Mouse (Mus musculus) neural tube, embryonic 14.5 days (tissue): ENCODE data around the gene Uggt1. TPM values are rescaled to one million over a fixed set of nuclear protein-coding genes. Genes with fewer than 3 reads are reported as not detected.

Experiments
- ATAC-seq: fragments of 200-750 bp; cut with Nextera tagmentation; 2 replicates; pipeline ENCODE4 v1.8.0; 2017; ENCODE audit warnings: low read depth, mild to moderate bottlenecking, moderate TSS enrichment, moderate library complexity
- H3K27ac ChIP-seq: fragments of 300-500 bp; sonication (generic); 2 replicates; pipeline ENCODE4 v1.5.1; 2014; ENCODE audit warnings: low read depth, mild to moderate bottlenecking, control low read depth, low read length, moderate library complexity, mixed read lengths
- H3K27me3 ChIP-seq: fragments of 300-500 bp; sonication (generic); 2 replicates; pipeline ENCODE4 v1.6.1; 2014; ENCODE audit warnings: low read length; ENCODE audit not compliant: control insufficient read depth, insufficient read depth
- H3K36me3 ChIP-seq: fragments of 300-500 bp; sonication (generic); 2 replicates; pipeline ENCODE4 v1.6.1; 2014; ENCODE audit warnings: low read length, mixed read lengths; ENCODE audit not compliant: control insufficient read depth, insufficient read depth
- H3K4me1 ChIP-seq: fragments of 300-500 bp; sonication (generic); 2 replicates; pipeline ENCODE4 v1.6.1; 2014; ENCODE audit warnings: low read length; ENCODE audit not compliant: control insufficient read depth, insufficient read depth
- H3K4me2 ChIP-seq: fragments of 300-500 bp; sonication (generic); 2 replicates; pipeline ENCODE4 v1.6.1; 2014; ENCODE audit warnings: mild to moderate bottlenecking, low read depth, low read length, control low read depth
- H3K4me3 ChIP-seq: fragments of 300-500 bp; sonication (generic); 2 replicates; pipeline ENCODE4 v1.5.1; 2014; ENCODE audit warnings: low read depth, low read length, control low read depth, mixed read lengths
- H3K9ac ChIP-seq: fragments of 300-500 bp; sonication (generic); replicated peaks from 2 replicates; pipeline ENCODE4 v1.6.1; 2014; ENCODE audit warnings: low read depth, mild to moderate bottlenecking, control low read depth, low read length, mixed read lengths
- H3K9me3 ChIP-seq: fragments of 300-500 bp; sonication (generic); 2 replicates; pipeline ENCODE4 v1.6.1; 2016; ENCODE audit warnings: low read length; ENCODE audit not compliant: control insufficient read depth
- WGBS: fragments of 180-500 bp; shearing (Covaris S2); extraction: QIAGEN DNeasy Blood & Tissue Kit; methylation state at CpG from one replicate; pipeline ENCODE4 v1.1.7; 2014; 5-methylcytosine and 5-hydroxymethylcytosine counted together
- polyA plus RNA-seq: library from polyadenylated mRNA; unstranded; fragments of >200 nt; fragmentation: Nextera tagmentation; extraction: Ambion mirVana; gene quantifications from 2 replicates; pipeline ENCODE4 v1.2.1, GENCODE M21; 2014

Gene Uggt1
- 61.6 and 63.6 TPM in 2 replicates for polyA plus RNA-seq

- peak within 1 kb of the TSS; percentile 88 for H3K4me3 ChIP-seq
- H3K9me3 ChIP-seq, result no peaks in the 10 kb centered on the region
- peak within 1 kb of the TSS; percentile 79 for H3K9ac ChIP-seq
- no peaks in the 10 kb centered on the region for H3K27me3 ChIP-seq
- no peaks in the 10 kb centered on the region for H3K36me3 ChIP-seq
- WGBS, result 4% methylated on average over 49 of the region's 49 CpGs
- peaks cover 11% of the 10 kb centered on the region for H3K4me1 ChIP-seq
- H3K4me2 ChIP-seq, result peak within 1 kb of the TSS; percentile 54
- ATAC-seq, result peak; percentile 97
- H3K27ac ChIP-seq, result peak within 1 kb of the TSS; percentile 73
These were observed at the start of gene Uggt1 for GRCm38 (mm10) chr1:36244058-36244827. Gene Uggt1, minus strand, starts transcription at chr1:36244720.

- WGBS, result 88% methylated on average over 8 of the region's 8 CpGs
- ATAC-seq, result no peak
These were observed 49.0 kb upstream of the Uggt1 start for GRCm38 (mm10) chr1:36293470-36293869.

GRCm38 (mm10) chr1:36281849-36282248, 37.3 kb upstream of the Uggt1 start:
- H3K4me2 ChIP-seq, result no peak overlapping the region
- no peaks in the 10 kb centered on the region for H3K27me3 ChIP-seq
- no peaks in the 10 kb centered on the region for H3K4me1 ChIP-seq
- no peaks in the 10 kb centered on the region for H3K36me3 ChIP-seq
- no peak overlapping the region for H3K27ac ChIP-seq
- ATAC-seq, result no peak
- no peak overlapping the region for H3K9ac ChIP-seq
- no peaks in the 10 kb centered on the region for H3K9me3 ChIP-seq
- no peak overlapping the region for H3K4me3 ChIP-seq
- WGBS, result 94% methylated on average over 6 of the region's 6 CpGs

More at GRCm38 (mm10) chr1:36293470-36293869, 49.0 kb upstream of the Uggt1 start:
- no peaks in the 10 kb centered on the region for H3K9me3 ChIP-seq
- no peak overlapping the region for H3K9ac ChIP-seq
- no peak overlapping the region for H3K27ac ChIP-seq
- H3K4me3 ChIP-seq, result no peak overlapping the region
- no peaks in the 10 kb centered on the region for H3K36me3 ChIP-seq
- H3K4me2 ChIP-seq, result no peak overlapping the region
- no peaks in the 10 kb centered on the region for H3K4me1 ChIP-seq
- no peaks in the 10 kb centered on the region for H3K27me3 ChIP-seq

- no peak for ATAC-seq
- WGBS, result 87% methylated on average over 3 of the region's 3 CpGs
- H3K9ac ChIP-seq, result no peak overlapping the region
- H3K4me2 ChIP-seq, result no peak overlapping the region
- H3K9me3 ChIP-seq, result no peaks in the 10 kb centered on the region
- H3K36me3 ChIP-seq, result no peaks in the 10 kb centered on the region
- H3K27me3 ChIP-seq, result no peaks in the 10 kb centered on the region
- no peak overlapping the region for H3K27ac ChIP-seq
- no peak overlapping the region for H3K4me3 ChIP-seq
- no peaks in the 10 kb centered on the region for H3K4me1 ChIP-seq
These were observed 36.4 kb upstream of the Uggt1 start for GRCm38 (mm10) chr1:36280938-36281337.

- 24% methylated on average over 3 of the region's 3 CpGs for WGBS
- Histone ChIP-seq H3K36me3 (no peaks in the 10 kb centered on the region), H3K9me3 (no peaks in the 10 kb centered on the region), H3K27me3 (no peaks in the 10 kb centered on the region), H3K4me1 (no peaks in the 10 kb centered on the region), H3K4me2 (no peak overlapping the region), H3K4me3 (no peak overlapping the region), H3K9ac (no peak overlapping the region), H3K27ac (no peak overlapping the region)
- ATAC-seq, result peak; percentile 61
These were observed 34.7 kb upstream of the Uggt1 start for GRCm38 (mm10) chr1:36279202-36279601.

GRCm38 (mm10) chr1:36277267-36278060, 32.9 kb upstream of the Uggt1 start:
- no peak overlapping the region for H3K9ac ChIP-seq
- ATAC-seq, result no peak
- H3K27ac ChIP-seq, result no peak overlapping the region
- no peaks in the 10 kb centered on the region for H3K36me3 ChIP-seq
- H3K27me3 ChIP-seq, result no peaks in the 10 kb centered on the region
- H3K4me2 ChIP-seq, result no peak overlapping the region
- WGBS, result 20% methylated on average over 7 of the region's 7 CpGs
- no peaks in the 10 kb centered on the region for H3K4me1 ChIP-seq
- H3K4me3 ChIP-seq, result no peak overlapping the region
- no peaks in the 10 kb centered on the region for H3K9me3 ChIP-seq

- H3K4me3 ChIP-seq, result no peak overlapping the region
- no peaks in the 10 kb centered on the region for H3K9me3 ChIP-seq
- ATAC-seq, result no peak
- WGBS, result 59% methylated on average over 13 of the region's 13 CpGs
- no peak overlapping the region for H3K9ac ChIP-seq
- no peak overlapping the region for H3K27ac ChIP-seq
- H3K4me2 ChIP-seq, result no peak overlapping the region
- no peaks in the 10 kb centered on the region for H3K27me3 ChIP-seq
- H3K4me1 ChIP-seq, result no peaks in the 10 kb centered on the region
- no peaks in the 10 kb centered on the region for H3K36me3 ChIP-seq
These were observed 31.3 kb upstream of the Uggt1 start for GRCm38 (mm10) chr1:36275635-36276389.

GRCm38 (mm10) chr1:36274455-36274854, 29.9 kb upstream of the Uggt1 start, which contains the start of gene Neurl3:
Gene Neurl3, minus strand, starts transcription at chr1:36274679.
- Histone ChIP-seq H3K9me3 (no peaks in the 10 kb centered on the region), H3K4me3 (no peak within 1 kb of the TSS), H3K27ac (no peak within 1 kb of the TSS), H3K4me1 (0 out of 2 replicates have a peak, but pooled peaks cover 1% of the 10 kb centered on the region), H3K4me2 (no peak within 1 kb of the TSS), H3K36me3 (no peaks in the 10 kb centered on the region), H3K27me3 (no peaks in the 10 kb centered on the region), H3K9ac (no peak within 1 kb of the TSS)
- WGBS, result 92% methylated on average over 5 of the region's 5 CpGs
- no peak for ATAC-seq
